Mouse (Mus musculus) granulocyte monocyte progenitor cell, adult 5-6 weeks (primary cell): ENCODE measurements around the gene B4galt5. TPM values are rescaled to one million over a fixed set of nuclear protein-coding genes. Genes with fewer than 3 reads are reported as not detected.
"Not testable (repeated sequence)": the region's sequence is repeated elsewhere in the genome, so short reads cannot be mapped to it uniquely, and the experiment has no call there.

ENCODE experiments used
- ATAC-seq: replicated peaks from 2 replicates; pipeline ENCODE4 v1.8.0; 2016; ENCODE audit warnings: mild to moderate bottlenecking, moderate TSS enrichment, inconsistent platforms; ENCODE audit not compliant: poor library complexity, severe bottlenecking
- total RNA-seq, 2 experiments: library from RNA; stranded (forward) in 1 of 2; stranded (reverse) in 1 of 2; fragments of 200-712, 200-1000 nt in 1 of 2; fragments of >200 nt in 1 of 2; fragmentation: Nextera tagmentation in 1 of 2; gene quantifications; 2 replicates each; pipeline ENCODE4 v1.2.3; 2014 to 2017

B4galt5 gene
- total RNA-seq (2014; fragmentation: Nextera tagmentation) (12.3 and 19.3 TPM in 2 replicates), total RNA-seq (2017) (5.0 and 13.1 TPM in 2 replicates)

DNA sequence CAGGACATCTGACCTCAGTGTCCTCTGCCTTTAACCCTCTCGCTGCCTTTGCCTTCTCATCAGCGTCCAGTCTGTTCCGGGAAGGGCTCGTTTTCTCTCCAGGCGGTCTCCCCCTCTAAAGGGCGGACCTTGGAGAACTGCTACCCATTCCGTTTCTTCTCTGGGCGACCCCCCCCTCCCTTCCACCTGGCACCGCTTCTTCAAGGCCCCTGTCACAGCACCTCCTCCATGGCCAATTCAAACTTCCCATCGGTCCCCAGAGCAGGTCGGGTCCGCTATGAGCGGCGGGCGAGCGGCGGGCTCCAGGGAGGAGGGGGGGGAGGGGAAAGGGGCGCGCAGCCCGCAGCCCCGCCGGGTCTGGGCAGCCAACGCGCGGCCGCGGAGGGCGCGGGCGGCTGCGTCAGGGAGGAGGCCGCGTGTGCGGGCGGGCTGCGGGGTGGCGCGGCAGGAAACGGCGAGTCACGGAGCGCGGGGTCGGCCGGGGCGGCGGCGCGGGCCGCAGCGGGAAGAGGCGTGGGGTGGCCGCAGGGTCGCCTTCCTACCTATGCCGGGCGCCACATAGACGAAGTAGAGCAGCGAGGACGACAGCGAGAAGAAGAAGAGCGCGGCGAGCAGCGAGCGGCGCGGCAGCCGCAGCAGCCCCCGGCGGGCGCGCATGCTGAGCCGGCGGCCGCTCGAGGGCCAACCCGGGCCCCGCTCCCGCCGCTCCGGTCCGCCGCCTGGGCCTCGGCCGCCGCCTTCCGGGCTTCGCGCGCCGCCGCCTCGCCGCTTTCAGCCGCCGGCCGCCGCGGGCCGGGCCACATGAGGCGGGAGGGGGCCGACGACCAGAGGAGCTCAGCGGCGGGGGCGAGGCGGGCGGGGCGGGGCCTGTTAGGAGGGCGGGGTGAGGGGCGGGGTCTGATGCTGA is at the start of gene B4galt5:
Gene B4galt5 (minus strand): TSS at position 808 of the 907 bp plus-strand sequence.
- ATAC-seq, result no peak

DNA sequence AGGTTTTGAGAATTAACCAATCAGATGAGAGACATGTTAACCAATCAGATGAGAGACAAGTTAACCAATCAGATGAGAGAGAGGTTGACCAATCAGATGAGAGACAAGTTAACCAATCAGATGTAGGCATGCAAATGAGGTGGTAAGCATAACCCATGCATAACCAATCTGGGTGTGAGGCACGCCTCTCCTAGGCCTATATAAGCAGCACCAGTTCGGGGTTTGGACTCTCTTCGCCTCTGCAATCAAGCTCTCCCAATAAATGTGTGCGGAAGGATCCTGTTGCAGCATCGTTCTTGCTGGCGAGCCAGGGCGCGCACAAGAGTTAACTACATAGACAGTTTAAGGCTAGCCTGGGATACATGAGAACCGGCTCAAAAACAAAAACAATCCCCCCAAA is 47.4 kb upstream of the B4galt5 start:
- not testable (repeated sequence) for ATAC-seq

DNA sequence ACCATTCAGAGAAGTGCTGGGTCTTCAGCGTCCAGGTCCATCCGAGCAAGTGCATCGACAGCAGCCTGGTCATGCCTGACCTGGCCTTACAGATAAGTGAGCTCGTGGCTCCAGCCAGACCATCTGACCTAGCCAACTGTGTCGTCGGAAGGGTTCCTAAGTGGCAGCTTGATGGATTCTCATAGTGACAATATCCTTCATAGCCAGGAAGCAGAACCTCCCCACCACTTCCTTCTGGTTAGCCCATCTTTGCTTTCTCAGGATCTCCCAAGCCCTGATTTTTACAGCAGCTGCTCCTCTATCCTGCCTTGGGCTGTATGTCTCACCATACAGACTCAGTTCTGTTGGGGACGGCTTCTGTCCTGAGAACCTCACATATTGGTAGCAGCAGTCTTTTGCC is 45.4 kb upstream of the B4galt5 start:
- no peak; the same call in 1 of the 2 replicates for ATAC-seq

DNA sequence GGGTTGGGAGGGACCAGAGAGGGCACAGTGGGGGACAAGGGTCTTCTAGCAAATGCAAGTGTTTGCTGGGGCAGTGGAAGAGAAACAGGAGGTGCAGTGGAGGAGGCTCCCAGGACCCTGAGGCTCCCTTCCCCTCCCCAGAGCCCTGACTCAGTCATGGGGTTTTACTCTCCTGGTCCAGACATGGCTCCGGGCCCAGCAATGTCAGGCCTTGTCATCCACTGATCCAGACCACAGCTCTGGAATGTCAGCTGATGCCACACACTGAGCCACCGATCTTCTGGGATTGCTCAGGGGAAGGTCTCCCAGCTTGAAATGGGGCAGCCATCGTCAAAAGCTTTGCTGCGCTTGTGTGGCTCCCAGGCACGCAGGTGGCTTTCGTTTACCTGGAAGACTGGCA is 38.0 kb upstream of the B4galt5 start:
- no peak for ATAC-seq

DNA sequence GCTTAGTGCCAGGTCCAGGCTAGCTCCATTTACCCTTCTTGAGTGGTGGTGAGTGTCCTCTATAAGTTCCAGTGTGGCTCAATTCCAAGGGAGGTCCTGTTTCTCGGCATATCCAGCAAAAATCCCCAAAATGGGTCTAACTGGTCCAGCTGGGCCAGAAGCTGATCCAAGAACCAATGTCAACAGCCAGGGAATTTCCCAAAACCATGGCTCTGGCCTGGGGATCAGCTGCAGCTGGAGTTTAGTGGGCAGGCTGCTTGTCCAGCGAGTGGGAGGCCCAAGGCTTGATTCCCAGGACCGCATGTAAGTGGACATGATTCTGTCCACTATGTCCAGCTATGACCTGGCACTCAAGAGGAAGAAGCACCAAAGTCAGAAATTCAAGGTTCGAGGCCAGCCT is 37.5 kb upstream of the B4galt5 start:
- ATAC-seq, result no peak

DNA sequence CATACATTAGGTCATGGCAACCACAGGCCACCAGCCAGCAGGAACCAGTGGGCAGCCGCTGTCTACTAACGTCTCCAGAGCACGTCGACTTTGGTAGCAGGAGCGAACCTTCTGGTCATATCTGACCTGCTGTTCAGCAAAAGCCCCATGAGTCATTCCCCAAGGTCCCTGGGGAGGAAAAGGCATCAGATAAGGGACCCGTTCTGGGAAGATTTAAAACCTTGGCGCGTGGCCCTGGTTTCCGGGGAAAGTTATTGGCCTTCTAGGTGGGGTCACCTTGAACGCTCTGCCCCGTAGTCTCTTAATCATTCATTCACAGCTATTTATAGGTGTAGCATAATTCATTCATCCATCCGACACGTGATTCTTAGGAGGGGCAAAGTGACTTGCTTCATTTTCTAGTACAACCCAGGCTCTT is 34.7 kb upstream of the B4galt5 start:
- ATAC-seq, result no peak; the same call in 1 of the 2 replicates

DNA sequence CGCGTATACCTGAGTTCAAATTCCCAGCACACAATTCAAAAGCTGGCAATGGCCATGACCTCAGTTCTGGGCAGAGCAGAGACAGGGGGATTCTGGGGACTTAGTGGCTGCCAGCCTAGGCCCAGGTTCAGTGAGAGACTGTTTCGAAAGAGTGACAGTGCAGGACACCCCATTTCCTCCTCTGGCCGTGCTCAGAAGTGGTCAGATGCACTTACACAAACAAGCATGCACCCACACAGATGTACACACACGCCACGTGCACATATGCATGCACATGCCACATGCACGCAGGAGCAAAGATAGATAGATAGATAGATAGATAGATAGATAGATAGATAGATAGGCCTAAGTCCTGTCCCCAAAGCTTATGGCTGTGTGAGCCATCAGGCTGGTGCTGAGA is 33.4 kb upstream of the B4galt5 start:
- ATAC-seq, result peak; percentile 70

DNA sequence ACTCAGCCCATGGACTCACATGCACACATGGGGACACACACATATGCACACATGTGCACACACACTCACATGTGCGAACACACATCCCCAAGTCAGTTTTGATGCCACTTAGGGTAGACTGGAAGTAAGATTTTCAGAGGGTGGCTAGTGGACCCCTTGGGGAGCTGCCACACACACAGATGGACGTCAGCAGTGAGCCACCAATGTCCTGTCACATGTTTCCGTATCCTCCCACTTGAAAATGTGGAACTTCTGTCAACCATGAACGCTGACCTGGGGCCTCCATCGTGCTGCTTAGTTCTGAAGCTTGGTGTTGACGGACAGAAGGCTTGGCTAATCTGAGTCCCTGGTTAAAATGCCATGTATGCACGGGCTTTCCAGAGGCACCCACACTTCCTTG is 32.6 kb upstream of the B4galt5 start:
- peak; percentile 55 for ATAC-seq

DNA sequence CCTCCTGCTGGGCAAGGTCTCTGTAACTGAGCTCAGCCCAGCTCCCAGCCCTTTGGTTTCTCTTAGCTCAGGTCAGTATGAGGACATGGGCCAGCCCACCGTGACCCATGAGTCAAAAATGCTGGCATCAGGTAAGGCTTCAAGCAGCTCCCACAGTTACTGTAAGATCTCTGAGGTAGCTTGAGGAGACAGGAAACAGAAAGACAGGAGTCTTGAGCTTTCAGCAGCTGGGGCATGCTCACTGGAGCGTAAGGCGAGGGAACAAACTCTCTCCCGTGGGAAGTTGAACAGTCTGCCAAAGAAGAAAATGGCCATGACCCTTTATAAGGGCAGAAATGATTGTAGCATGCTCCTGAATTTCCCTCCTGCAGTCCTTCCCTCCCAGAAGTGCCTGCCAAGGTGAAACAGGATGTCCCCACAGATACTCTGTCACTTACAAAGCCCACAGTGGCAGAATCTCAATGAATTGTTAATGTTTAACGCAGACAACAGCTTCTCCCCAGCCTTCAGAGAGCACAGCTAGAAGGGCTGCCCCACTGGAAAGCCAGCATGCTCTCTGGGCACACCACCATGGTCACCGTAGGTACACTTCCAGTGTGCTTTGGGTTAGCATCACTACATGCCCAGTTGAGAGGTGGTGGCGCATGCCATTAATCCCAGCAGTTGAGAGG is 31.8 kb upstream of the B4galt5 start:
- ATAC-seq, result no peak

DNA sequence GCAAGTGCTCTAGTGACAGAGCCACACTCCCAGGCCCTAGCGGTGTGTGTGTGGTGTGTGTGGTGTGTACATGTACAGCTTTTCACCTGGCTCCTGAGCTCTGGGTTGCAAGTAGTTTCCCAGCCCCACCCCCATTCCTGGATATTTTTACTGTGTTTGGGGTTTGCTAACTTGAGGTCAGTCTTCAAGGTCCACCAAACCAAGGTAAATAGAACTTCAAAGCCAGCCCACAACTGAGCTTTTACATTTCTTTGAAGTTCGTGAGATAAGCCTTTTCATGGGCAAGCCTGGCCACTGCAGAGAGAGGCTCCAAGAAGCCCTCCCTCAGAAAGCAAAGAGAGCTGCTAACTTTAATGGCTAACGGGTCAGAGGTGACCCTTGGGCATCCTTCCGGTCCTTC is 30.0 kb upstream of the B4galt5 start:
- no peak for ATAC-seq

DNA sequence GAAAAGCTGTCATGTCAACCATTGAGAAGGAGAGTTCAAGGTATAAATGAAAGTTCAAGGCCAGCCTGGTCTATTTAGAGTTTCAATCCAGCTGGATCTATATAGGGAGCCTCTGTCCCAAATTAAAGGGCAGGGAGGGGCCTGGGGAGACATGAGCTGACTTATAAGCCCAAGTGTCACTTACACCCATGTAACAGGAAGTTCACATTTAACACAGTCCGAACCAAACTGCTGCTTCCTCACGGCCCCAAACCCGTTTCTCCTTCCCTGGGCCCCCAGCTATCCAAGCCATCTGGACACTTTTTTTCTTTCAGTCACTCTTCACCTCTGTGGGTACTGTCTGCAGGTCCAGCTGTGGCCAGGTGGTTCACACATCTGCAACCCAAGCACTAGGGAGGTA is 28.7 kb upstream of the B4galt5 start:
- ATAC-seq, result 0 out of 2 replicates have a peak, but pooled peaks have one; percentile 23

DNA sequence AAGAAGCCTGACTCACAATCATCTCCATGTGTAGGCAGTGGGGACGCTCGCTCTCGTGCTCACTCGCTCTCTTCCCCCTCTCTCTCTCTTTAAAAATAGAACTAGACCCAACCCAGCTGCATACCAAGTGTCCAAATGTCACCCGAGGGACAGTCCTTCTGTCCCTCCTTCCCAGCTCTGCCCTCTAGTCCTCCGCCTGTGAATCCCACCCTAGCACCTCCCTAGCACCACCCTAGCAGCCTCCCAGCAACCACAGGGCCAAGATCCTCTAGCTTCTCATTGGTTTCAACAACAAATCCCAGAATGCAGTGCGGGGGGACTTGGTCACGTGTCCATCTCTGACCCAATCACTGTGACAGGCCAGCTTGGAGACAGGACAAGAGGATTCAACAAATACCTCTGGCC is 27.2 kb upstream of the B4galt5 start:
- ATAC-seq, result no peak

DNA sequence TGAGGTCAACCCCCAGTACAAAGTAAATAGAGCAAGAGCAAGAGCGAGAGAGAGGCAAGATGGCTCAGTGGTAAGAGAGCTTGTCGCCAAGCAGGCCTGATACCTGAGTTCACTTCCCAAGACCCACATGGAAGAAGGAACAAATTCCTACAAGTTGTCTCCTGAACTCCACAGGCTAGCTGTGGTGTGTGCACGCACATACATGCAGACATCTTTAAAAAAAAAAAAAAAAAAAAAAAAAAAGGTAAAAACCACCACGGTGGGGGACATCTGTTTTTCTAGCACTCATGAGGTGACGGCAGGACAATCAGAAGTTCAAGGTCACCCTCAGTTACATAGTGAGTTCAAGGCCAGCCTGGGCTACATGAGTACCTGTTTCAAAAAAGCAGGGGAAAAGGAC is 26.7 kb upstream of the B4galt5 start:
- no peak for ATAC-seq

DNA sequence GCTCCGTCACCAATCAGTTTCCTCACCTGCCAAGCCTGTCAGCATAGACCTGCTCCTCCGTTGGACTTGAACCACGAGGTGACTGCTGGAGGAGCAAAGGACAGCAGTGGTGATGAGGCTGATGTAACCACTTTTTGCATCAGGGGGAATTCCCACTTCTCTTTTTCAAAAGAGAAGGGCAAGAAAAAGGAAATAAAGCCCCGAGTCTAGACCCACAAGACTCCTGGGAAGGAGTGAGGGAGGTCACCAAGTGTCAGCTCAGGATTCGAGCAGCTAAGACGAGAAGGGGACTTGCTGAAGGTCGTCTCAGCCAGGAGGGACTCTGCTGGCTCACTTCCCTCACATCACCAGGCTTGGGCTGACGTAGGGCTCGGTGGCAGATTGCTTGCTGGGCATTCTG is 26.2 kb upstream of the B4galt5 start:
- ATAC-seq, result peak; percentile 92

DNA sequence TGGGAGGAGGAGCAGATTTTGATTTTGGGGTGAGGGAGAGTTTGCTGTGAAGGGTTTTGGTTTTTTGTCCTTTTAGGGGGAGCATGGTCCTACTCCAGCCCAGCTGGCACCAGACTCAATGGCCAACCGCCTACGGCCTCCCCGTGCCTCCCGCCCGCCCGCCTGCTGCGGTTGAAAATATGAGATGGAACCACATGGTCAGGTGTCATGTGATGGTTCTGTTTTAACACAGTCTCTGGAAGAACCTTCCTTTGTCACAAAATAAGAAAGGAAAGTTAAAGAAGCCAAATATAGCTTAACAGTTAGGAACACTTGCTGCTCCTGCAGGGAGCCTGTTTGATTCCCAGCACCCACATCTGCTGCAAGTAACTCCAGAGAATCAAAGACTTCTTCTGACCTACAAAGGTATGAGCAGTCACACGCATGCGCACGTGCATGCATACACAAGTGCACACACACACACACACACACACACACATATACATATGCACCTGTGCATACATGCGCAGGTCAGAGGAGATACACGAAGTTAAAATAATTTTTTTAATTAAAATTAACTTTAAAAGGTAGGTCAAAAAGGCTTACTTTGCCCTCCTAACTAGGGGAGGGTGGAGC is 25.3 kb upstream of the B4galt5 start:
- ATAC-seq, result no peak

DNA sequence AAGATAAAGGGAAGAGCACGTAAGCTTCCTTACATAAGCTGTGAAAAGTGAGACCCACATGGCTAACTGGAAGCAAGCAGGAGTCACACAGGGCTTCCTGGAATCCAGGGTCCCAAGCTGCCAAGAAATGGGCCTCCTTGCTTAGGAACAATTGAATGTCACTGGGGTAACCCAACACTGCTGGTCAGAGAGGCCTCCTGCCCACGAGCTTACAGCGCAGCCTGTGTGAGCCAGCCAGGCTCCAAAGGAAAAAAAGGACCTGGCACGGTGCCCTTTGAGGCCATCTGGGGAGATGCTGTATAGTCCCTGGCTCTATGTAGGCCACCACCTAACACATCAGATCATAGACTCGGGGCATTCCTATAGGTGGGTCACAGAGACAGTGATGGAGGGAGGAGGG is 24.3 kb upstream of the B4galt5 start:
- no peak for ATAC-seq

DNA sequence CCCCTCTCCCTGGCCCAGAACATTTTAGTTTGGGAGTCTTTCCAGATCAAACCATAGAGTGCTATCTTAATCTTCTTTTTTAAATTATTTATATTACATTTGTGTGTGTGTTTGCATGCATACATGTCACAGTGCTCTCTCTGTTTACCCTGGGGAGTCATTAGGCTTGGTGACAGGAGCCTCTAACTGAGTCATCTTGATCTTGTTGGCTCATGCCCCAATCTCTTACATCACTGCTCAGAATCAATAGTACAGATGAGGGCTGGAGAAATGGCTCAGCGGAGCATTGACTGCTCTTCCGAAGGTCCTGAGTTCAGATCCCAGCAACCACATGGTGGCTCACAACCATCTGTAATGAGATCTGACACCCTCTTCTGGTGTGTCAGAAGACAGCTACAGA is 22.5 kb upstream of the B4galt5 start:
- ATAC-seq, result no peak

DNA sequence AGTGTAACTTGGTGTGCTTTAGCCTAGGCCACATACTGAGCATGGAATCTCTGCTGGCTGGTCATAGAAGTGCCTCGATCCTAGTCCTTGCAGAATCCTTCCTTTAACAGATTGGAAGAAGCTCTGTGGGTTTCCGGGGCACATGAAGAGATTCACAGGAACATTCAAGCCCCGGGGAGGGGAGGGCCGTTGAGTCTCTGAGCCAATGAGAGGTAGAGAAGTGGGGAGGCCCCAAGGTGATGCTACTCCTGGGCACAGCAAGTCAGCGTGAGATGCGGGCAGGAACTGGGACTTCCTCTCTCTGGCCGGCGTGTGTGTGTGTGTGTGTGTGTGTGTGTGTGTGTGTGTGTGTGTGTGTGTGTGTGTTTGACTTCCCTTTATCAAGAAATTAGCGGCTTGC is 19.3 kb upstream of the B4galt5 start:
- peak; percentile 93 for ATAC-seq

DNA sequence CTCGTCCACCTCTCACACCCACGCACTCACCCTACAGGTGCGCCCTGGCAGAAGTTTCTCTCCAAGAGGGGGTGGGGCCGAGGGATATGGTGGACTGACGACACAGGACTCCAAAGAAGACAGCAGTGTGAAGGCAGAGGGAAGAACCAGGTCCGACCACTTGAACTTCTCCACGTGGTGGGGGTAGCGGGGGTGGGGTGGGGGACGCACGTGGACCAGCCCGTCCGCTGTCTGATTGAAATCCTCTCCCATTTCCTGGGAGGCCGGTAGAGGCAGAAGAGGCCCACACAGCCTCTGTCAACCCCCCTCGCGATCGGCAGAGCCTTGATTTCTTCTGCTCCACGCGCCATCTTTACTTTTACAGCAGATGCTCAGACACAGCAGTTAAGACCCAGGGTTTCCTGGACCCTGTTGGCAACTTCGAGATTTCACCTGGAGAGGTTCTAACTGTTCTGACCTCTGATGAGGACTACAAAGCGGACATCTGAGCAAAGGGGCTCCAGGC is 18.8 kb upstream of the B4galt5 start:
- peak; percentile 47 for ATAC-seq

DNA sequence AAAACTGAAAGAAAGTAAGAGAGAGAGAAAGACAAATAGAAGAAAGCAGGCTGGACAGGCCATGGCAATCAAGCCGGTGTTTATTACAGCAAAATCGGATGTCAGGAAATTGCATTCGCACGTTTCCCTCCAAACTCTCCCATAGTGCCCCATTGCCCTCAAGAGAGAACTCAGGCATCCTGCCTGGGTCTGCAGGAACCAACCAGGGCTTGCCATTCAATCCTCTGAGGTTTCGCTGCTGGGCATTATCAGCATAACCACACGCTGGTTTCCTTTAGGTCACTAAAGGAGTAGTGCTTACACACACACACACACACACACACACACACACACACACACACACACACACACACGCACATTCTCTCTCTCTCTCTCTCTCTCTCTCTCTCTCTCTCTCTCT is 18.3 kb upstream of the B4galt5 start:
- ATAC-seq, result peak; percentile 81

DNA sequence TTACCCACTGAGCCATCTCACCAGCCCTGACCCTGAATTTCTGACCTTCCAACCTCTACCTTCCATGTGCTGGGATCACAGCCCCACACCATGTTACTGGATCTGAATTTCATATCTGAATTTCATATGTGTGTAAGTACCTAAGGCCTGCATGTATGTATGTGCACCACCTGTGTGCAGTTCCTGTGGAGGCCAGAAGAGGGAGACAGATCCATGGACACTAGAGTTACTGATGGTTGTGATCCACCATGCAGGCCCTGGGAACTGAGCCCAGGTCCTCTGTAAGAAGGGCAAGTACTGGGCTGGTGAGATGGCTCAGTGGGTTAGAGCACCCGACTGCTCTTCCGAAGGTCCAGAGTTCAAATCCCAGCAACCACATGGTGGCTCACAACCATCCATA is 16.1 kb upstream of the B4galt5 start:
- ATAC-seq, result no peak
